Mouse (Mus musculus) heart, postnatal 36 days (tissue): ENCODE measurements around the gene Cacna1e. TPM values are rescaled to one million over a fixed set of nuclear protein-coding genes. Genes with fewer than 3 reads are reported as not detected.

Source experiments
- DNase-seq, 2 experiments: peaks; one replicate each; pipeline ENCODE4 v3.0.0; 2021 to 2022
- intact Hi-C: fragments of 180-260 bp; cut with DNase I; formaldehyde crosslinking; loops from one replicate; pipeline ENCODE4 v1.15.1; 2025
- total RNA-seq, 2 experiments: library from RNA; stranded (reverse); gene quantifications; 2 replicates each; pipeline ENCODE4 v1.2.3; 2021

The Cacna1e gene
- total RNA-seq, 2 experiments from 2014 or later = 0.16 to 0.17 TPM

DNA sequence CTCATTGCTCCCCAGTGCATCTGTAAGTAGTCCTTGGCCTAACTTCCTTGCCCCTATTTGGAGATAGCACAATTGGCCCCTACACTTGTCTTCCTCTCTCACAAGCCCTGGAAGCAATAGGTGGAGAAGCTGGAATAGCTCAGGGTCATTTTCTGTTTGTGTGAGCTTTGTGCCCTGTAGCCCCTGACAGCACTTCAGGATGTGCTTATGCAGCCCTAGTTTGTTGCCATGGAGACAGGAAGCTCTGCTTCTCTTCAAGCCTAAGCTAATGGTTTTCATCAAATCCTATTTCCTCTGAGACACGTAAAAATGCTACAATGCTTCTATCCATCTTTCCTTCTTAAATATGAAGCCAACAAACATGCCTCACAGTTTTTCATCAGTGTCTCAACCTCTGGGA is 328.5 kb downstream of the Cacna1e start:
- intact Hi-C loops = no loop called here
- DNase-seq = no peak

DNA sequence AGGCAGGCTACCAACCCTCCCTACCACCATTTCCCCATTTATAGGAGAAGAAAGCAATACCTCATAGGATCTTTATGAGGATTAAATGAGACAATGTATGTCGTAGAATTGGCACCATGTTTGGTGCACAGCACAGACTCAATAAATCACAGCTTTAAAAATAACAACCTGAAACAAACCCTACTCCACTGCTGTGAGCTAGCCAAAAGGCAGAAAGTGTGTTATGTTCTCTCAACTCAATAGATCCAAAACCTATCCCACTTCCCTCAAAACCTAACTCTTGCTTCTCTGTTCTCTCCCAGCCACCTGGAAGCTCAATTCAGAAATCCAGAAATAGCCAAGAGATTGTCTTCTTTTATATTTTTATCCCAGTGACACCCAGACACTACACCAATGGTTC is 331.2 kb downstream of the Cacna1e start:
- intact Hi-C loops = no loop called here

DNA sequence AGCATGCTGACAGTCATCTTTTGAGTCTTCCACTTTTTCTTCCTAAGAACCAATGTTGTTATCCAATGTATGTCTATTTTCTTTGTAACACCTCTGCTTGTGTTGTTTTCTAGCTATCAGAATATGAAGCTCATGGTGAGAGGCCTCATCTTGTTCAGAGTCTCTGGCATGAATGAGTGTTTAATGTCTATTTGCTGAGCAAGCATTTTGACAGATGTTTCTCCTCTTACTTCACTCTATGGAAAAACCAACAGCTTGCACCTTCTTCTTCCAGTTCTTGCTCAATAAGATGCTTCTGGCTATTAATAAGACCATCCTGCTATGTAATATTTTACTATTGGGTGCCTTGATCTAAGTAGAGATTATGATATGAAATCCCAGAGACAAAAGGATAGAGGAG is 346.9 kb downstream of the Cacna1e start:
- no peak for DNase-seq
- intact Hi-C loops = no loop called here

More for the DNA sequence above, 331.2 kb downstream of the Cacna1e start:
- DNase-seq = no peak

DNA sequence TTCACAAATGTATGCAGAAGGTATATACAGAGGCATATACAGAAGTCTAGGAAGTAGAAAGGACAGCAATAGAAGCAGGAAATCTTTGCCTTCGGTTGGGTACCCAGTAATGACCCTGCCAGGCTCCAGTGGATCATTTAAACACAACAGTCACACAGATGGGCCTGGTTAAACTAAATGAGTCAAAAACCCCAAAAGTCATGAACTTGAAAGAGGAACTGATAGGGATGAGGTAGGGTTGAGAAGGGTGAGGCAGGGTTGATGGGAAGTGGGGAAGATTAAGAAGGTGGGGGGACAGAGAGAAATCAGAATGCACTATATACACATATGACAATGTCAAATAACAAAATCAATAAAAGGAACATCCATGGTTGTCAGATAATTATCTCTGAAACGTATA is 347.5 kb downstream of the Cacna1e start:
- intact Hi-C loops = no loop called here
- no peak for DNase-seq

DNA sequence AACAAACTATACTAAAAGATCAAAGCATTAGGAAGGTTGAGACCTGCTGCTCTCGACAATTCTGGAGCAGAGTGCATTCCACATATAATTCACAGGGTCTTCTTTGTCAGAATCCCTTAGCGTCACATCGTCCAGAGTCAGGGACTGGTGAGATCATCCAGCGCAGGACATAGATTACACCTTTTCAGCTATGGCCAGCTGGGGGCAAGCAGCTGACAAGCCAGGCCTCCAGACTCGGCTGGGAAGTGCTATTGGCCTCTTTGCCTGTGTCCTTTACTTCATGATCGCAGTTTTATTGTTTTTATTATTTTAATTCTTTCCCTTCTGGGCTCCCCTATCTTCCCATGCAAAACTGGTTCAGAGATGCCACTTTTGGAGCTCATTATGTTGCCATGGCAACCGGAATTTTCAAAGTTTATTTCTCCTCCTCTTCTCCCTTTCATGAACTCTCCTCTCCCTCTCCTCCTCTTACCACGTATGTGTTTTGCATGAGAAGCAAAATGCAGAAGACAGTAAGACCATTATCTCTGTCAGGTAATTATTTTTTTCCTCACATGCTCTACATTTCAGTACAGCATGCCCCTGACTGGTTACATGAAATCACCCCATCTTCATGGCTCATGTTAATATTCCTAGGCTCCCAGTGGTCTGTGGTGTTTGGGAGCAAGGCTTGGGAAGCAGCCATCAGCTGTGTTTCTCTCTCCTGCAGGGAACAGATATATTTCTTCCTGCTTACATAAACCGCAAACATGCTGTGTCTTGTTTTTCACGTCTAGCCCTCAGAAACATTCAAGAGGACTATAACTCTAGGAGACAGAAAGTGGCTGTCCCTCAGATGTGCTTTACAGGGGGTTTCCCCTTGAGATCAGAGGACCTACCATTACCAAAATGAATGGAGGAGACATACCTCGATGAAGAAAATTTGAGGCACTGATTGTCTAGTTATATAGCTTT is 351.0 kb downstream of the Cacna1e start:
- intact Hi-C loops = no loop called here
- DNase-seq = no peak

DNA sequence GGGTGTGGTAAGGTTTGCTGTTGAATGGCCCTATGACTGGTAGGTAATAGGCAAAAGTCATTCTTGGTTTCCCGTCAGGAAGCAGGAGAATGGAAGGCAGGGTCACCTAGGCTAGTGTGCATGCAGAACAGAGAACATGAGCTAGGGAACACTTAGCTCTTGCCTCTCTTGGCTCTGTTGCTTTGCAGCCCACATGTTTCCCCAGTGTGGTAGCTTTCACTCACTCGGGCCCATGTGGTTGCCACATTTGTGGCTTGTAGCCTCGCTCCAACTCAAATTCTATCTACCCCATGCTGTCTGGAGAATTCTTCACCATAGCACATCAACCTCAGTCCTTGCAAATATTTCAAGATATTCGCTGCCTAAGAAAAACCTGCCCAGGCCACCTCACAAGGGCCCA is 354.6 kb downstream of the Cacna1e start:
- DNase-seq = no peak
- intact Hi-C loops = no loop called here

DNA sequence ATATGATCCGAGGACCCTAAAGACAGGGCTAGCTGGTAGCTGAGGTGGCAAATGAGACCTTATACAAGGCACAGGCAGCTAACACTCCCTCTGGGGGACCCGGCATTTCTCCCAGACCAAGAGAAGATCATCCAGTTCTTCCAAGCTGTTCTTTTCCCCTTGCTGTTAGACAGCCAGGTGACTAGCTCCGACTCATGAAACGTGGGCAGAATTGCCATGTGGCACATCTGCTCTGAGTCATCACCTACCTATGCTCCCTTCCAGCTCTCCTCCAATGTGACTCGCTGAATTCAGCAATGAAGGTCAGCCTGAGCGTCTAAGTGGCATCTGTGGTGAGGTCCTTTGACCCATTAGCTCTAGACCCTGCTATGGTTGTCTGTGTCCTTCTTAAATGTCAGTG is 355.5 kb downstream of the Cacna1e start:
- intact Hi-C loops = no loop called here
- DNase-seq = no peak

DNA sequence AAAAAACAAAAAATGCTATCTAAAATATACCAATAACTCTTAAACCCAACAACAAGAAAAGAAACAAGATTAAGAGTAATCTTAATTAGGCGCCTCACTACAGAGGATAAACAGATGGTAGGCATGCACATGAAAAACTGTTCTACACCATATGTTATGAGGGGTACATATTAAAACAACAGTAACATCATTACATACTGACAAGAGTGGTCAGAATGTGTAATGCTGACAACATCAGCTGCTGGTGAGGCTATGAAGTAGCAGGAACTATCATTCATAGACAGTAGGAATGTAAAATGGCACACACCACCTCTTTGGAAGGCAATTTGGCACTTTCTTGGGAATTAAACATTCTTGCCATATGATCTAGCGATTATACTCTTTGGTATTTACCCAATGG is 363.6 kb downstream of the Cacna1e start:
- intact Hi-C loops = no loop called here
- DNase-seq = no peak

DNA sequence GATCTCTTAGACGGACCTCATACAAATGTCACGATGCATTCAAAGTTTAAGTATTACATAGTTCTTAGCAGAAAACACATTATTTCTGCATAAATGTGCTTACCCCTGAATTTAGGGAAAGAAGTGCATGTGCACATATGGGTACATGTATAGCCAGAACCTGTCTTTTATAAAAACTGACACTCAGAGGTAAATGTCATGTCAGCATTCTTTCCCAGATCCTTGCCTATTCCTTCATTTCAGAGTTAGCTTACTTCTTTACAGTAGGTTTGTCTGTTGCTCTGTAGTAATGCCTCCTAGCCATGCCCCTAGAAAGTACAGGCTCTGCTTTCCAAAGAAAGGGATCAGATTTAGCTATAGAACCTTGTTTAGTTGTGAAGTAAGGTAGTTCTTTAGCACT is 369.0 kb downstream of the Cacna1e start:
- no peak for DNase-seq
- intact Hi-C loops = no loop called here

DNA sequence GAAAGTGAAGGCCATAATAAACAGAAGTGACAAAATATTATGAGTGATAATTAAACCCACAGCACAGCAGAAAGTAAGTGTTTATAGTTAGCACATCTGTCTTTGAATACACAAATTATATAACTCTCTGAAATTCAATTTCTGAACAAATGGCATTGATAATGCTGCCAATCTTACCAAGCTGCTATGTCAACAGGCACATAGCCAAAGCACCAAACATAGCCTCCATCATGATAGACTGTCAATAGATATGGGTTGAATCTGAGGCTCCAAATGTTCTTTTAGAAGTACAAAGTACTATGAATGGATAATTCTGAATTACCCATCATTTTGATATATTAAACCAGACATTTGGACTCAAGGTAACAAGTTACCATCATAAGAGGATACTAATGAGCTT is 372.6 kb downstream of the Cacna1e start:
- intact Hi-C loops = no loop called here
- no peak for DNase-seq

DNA sequence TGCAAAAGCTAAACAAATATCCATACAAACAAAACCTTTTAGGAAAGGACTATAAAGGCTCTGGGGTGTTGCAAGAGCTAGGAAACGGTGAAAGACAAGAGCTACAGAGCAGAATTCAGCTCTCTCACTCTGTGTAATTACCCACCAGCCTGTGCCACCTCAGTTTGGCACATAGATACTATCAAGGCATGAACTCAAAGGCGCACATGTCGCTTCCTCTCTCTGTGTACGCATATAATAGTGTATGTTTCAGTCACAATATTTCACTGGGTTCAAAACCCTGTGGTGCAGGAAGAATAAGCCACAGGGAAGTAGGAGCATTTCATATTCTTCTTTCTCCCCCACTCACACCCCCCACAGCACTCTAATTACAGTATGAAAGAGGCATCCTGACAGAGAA is 380.3 kb downstream of the Cacna1e start:
- no peak for DNase-seq
- intact Hi-C loops = no loop called here

DNA sequence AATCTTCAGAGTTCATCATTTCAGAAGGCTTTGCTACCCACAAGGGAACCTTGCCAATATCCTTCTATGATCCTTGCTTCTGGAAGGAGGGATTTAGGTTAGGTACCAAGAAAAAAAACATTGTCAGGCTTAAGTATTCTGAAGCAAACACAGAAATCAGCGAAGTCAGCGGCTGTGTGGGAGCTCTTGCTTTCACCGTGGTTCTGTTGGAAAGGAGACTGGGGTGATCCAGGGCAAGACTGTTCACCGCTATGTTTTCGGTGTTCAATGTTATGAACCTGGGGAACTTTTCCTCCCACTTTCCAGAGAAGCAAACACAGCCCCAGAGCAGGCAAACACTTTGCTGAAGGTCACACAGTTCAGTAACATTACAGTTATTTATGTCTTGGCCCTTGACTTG is 383.4 kb downstream of the Cacna1e start:
- intact Hi-C loops = no loop called here
- no peak for DNase-seq

DNA sequence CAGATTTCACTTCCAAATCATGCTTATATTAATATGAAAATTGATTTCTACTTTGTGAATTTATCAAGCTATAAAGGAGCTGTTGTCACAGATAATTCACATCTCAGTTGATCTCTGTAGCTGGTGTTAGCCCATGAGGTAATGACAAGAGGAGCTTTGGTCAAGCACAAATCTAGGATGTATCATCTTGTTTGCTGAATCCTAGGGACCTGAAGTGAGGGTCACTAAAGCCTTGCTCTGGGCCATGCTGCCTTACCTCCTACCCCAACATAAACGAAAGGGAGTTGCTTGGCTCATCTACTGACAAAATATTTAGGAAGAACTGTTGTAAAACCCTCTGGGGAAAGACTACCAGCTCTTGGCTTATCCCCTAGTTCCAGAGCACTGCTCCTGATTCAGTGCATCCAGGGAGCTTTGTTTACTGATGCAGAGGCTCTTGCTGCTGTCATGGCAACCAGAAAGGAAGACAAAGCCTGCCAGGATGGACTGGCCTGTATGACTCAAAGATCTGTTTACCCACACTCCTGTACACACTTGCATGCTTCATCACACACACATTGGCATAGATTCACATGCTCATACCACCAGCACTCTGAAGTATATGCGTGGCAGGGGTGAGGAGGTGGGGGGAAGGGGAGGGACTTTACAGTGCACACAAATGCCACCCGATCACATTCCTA is 384.0 kb downstream of the Cacna1e start:
- intact Hi-C loops = no loop called here
- no peak for DNase-seq

DNA sequence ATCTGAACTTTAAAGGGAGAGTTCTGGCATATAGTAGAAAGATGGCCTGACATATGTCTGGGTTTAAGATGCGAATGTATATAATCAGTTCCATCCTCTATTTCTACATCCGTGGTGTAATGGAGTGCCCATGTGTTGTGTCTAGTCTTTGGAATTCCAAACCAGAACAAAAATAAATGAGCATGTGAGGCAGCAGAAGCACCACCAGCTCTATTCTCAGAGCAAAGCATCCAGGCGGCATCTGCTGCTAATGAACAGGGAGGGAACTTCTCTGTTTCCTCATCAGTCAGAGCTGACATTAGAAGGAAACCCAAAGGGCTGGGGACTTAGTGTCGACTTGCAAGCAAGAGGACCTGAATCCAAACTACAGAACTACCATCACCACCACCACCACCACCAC is 385.5 kb downstream of the Cacna1e start:
- intact Hi-C loops = no loop called here

DNA sequence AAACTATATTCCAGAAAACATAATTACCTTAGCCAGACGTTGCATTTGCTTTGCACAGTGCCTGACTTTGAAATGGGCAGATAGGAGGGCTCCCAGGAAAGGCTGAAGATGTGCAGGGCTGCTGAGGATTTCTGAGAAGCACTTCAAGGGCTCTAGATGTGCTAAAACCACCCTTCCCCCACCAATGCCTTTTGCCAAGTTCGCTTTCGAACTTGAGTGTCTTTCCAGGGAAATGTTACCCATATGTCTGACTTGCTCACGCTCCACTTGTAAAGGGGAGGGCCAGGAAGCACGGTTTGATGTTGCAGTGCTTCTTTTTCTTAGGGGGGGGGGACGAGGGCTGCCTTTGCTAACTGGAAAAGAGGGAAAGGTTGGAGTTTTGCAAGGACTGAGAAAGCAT is 393.2 kb downstream of the Cacna1e start:
- intact Hi-C loops = no loop called here
- no peak for DNase-seq

More for the DNA sequence above, 385.5 kb downstream of the Cacna1e start:
- no peak for DNase-seq

DNA sequence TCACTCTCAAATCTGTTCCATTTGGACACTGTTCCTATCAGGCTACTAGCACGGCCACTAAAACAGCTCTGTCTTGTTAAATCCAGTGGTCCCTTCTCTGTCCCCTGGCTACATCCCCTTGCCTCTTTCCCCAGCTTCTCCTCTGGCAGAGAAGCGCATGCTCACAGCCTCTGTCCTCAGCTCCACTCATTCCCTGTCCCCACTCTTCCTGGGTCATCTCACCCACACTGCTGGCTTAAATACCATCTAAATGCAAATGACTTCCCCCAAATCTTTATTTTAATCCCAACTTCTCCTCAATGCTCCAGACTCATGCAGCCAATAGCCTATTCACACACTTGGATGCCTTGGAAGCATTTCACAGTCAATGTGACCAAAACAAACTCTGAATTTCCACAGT is 407.6 kb downstream of the Cacna1e start:
- DNase-seq = no peak
- intact Hi-C loops = no loop called here

DNA sequence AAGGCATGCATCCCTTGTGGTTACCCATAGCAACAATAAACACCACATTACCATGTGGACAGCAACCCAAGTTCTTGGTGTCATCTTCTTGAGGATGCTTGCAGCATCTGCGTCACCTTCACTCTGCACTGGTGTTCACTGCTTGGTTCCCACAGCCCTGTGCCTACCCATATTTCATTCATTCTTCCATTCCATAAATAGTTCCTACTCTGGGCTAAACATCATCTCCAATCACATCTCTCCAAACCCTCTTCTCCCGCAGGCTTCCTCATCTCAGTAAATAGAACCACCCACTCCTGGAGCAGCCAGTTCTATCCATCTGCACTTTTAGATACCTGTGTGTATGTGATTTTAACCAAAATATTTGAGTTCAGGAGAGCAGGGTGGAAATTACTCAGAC is 408.6 kb downstream of the Cacna1e start:
- no peak for DNase-seq
- intact Hi-C loops = no loop called here

DNA sequence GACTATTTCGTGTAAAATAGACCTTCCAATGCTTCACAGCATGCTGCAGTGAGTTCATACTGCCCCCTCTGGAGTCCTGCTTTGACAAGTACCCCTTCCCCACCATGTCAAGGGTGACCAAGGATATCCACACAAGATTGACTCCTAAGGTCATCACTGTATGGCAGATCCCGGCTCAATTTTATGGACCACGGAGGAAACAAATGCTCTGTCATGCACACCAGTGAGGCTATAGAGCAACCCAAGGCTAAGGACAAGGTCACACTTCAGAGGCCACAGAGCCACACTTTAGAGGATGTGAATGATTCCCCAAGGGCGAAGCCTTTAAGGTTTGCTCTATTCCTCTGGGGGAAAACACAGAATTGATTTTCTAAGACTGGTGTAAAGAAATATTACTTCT is 410.1 kb downstream of the Cacna1e start:
- no peak for DNase-seq
- intact Hi-C loops = no loop called here

DNA sequence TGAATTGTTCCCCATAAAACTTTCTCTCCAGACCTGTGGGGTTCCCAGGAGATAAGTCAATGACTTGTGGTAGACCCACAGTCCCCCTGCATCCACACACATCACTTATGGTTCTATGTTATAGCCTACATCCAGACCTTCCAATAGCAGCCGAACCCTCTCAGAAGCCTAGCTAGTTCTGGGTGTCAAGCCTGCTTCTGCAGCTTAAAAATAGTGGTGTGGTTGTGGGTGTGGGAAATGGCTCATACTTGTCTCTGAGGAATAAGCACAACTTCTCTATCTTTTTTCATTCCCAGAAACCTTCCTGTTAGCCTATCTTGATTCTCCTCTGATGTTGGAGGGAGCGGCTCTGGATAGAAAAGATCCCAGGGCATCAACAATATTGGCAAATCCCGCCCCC is 417.0 kb downstream of the Cacna1e start:
- no peak for DNase-seq
- intact Hi-C loops = no loop called here

DNA sequence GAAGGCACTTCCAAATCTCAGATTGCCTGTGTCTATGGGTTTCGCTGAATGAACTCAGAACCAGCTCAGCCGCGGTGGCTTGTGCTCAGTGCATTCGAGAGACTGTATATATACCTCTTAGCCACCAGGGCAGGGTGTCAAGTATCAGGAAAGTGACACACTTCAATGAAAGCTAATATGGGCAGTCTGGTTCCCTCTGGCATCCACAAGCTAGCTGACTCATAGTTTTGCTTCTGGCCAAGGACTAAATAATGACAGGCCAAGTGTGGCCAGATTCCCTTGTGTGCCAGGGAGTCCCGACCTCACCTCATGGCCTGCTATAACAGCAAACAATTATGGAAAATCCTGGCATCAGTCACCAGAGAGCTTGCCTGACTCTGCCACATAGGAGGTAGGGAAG is 422.8 kb downstream of the Cacna1e start:
- peak; percentile 7 to 17 for DNase-seq
- intact Hi-C loops = no loop called here

DNA sequence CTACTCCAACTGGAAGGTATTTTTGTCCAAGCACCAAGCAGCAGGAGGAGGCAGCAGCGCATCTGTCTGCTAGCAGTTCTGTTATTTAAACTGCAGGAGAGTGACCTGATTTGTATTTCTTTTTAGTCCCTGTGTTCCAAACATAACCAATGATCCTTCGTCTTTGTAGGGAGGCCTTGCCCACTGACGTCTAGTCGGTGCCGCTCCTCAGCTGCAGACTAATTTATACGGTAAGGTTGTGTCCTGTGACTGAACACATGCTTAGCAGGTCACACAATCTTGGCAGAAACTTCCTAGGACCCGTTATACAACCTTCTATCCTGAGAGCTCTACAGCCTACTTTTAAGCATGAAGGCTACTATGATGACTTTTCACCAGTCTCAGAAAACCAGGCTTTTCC is 424.2 kb downstream of the Cacna1e start:
- intact Hi-C loops = no loop called here

DNA sequence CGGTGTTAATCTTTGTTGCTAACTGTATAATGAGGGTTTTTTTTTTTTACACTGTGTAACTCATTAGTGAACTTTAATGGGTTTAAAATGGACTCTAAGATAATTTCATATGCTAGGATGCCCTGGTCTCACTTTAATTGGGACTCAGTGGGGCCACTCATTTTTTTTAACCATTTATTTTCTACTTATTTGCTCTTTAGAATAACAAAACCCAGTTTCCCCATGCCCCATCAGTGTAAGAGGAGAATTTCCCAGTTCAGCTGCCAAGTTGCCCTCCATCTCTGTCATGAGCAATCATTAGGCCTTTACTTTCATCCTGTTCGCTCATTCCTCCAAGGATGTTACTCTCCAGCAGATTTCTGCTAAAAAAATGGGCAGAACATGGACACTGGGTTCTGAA is 425.7 kb downstream of the Cacna1e start:
- intact Hi-C loops = no loop called here
- DNase-seq = no peak

More for the DNA sequence above, 424.2 kb downstream of the Cacna1e start:
- no peak for DNase-seq
